Mouse (Mus musculus) kidney, adult 11 months (tissue): Measurements from ENCODE around the gene Nhsl1.
"Not testable (repeated sequence)": the region's sequence is repeated elsewhere in the genome, so short reads cannot be mapped to it uniquely, and the experiment has no call there.

Experiments used
- DNase-seq: peaks from one replicate; pipeline ENCODE4 v3.0.0; 2022

Nhsl1 gene

GRCm38 (mm10) chr10:18448896-18449295, 130.1 kb downstream of the Nhsl1 start:
- DNase-seq: not testable (repeated sequence)

DNA sequence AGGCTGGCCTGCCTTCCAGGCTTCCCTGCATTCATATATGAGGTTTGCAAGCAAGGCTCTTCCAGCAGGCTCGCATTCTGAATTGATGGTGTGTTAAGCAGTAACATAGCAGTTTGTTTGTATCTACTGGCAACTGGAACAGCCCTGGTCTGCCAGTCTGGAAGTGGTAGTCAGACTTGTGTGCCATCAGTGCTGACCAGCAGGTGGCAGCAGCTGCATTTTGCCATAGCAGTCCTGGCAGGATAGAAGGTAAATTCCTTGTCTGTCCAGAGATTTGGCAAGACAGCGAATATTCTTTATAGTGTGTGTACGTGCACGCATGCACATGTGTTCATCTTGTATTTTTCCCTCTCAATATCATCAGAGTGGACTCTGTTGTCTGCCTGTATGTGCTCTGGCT, 134.6 kb downstream of the Nhsl1 start:
- DNase-seq: peak; percentile 74

GRCm38 (mm10) chr10:18454161-18454560, 135.4 kb downstream of the Nhsl1 start:
- DNase-seq: no peak

DNA sequence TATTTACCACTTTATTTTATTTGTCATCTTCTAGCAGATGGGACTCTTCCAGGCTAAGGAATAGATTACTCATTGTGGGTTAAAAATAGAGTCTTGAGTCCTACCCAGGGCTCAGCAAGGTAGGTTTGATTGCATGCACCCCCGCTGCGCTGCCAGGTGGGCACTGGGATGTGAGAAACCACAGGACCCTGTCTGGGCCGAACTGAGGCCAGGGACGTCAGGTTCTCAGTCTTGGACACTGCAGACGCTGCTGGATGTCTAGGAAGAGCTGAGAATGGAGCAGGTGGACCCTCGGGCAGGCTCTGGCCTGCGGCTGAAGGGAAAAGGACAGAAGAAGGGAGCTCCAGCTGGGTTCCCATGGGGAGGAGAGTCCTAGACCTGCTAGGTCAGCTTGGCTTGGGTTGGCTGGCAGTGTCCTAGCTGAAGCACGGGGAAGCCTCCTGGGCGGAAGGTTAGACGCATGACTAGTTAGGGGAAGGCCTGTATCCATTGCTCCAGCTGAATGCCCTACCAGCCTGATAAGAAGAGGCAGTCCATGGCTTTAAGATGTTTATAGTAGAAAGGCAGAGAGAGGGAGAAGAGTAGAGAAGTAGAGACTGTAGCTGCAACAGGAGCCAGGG, 136.6 kb downstream of the Nhsl1 start:
- peak; percentile 27 for DNase-seq

DNA sequence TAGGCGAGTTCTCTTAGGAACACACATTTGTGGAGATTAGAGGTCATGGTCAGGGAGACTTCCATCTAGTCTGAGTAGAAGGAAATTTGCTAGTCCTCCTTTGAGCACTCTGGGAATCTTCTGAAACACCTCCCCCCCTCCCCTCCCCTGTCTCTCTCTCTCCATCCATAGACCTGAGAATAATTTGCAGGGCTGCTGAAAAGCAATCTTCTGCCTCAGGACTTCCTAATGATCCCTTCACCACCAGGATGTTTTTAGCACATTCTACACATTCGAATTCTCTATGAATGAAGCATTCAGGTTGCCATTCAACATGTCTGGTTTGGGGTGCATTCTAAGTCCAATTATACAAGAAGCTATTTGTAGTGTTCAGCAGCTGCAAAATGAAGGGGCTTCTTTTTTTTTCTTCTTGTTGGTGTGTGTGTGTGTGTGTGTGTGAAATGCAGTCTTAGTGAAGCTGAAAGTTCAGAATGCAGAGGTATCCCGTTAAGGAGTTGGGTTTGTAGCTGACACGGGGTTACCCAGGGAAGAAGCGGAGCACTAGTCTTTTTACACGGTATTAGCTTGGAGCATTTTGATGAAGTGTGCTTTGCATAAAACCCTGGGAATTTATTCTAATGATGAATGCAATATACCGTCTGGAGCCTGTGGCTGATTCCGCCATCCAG, 139.2 kb downstream of the Nhsl1 start:
- DNase-seq: no peak

DNA sequence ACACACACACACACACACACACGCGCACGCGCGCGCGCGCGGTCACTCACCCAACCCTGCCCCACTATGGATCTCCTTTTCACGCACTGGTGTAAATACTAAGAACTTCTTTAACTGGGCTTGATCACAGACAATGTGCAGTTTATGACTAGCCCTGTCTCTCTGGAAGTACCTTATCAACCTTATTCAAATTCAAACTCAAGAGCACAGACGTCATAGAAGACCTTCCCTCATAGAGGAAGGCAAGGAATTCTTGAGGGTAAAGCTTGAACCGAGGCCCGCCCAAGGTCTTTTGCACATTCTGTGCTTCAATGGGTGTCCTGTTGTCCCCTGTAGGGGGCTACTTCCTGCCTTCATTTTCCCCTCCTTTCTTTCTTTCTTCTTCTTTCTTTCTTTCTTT, 142.6 kb downstream of the Nhsl1 start:
- no peak for DNase-seq

DNA sequence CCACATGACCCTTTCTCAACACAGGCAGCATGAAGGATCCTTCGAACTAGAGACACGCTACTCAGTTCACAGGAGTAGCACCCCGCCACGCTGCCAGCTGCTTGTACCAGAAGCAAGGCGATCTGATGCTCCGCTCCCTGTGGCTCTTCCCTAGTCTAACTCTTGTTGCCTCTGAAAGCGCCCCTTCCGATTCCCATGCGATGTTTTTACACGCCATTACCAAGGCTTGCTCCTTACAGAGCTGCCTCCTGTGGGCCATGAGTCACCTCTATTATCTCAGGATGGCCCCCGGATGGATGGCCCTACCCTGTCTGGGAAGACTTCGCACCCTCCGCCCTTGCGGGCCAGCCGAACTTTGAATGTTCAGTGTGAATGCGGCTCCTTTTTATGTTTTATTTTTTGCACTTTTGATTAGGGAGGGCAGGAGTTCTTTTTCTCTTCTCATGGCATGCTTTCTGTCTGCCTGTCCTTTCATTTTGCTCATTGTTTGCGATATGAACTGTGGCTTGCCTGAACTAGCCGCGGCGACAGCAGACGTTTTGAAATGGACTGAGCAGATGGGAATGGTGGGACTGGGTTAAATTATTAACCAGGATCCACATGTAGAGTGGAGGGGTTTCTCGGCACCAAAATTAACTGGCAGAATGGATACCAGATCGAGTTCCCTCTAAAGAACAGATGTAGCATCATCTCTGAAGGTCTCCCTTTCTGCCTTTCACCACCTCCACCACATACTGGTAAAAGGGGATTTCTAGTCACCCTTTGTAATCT, 144.5 kb downstream of the Nhsl1 start:
- DNase-seq: no peak

DNA sequence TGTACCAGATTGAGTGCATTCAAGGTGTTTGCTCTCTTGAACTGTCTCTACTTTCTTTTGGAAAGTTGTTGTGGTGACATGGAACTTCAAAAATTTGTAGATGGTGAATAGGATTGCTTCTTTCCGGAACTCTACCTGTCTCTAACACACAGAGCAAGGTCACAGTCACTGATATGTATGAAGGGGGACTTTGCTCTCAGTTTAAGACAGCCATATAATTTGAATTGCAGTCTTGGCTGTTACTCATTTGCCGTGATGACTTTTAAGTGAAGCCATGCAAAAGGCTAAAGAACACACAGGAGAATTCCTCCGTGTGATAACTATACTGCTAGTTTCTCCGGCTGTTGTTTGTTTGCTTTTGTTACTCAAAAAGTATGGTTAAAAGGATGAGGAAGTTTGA, 149.6 kb downstream of the Nhsl1 start:
- no peak for DNase-seq

GRCm38 (mm10) chr10:18469279-18470135, 150.7 kb downstream of the Nhsl1 start:
- DNase-seq: peak; percentile 65

- DNase-seq: no peak
Observed at GRCm38 (mm10) chr10:18470351-18471060, 151.7 kb downstream of the Nhsl1 start.

DNA sequence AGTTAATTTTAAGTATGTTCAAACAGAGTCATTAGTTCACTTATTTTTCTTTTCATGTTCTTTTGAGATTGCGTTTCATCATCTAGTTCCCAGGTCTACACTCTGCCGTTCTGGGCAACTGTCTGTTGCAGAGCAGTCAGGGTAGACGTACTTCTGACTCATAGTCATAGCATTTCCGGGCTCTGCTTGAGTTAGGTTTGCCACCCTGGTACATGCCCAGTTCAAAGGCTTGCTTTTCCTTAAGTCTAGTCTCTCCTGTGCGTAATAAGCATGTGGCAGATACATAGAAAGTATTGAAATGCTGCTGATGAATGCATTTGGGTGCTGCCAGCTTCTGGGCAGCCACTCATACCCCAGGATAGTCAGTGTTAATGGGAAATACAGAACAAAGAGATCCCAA, 152.9 kb downstream of the Nhsl1 start:
- no peak for DNase-seq

- no peak for DNase-seq
Observed at GRCm38 (mm10) chr10:18475126-18475525, 156.3 kb downstream of the Nhsl1 start.

- DNase-seq: no peak
Observed at GRCm38 (mm10) chr10:18478294-18478693, 159.5 kb downstream of the Nhsl1 start.

DNA sequence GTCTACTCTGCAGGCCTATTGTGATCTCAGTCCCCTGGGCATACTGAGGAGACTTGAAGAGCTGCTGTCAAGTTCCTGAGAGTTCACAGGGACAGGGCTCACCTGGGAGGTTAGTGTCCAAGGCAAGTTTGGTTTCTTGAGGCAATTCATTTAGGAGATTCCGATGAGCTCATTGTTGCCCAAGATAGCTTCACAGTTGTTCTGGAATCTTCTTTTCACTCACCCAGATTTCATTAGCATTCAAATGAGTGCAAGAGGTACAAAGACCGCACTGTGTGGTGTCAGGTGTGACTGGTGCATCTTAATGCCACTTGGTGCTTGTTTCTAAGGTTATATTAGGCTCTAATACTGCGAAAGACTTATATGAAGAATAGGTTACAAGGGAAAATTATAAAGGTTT, 160.5 kb downstream of the Nhsl1 start:
- DNase-seq: peak; percentile 27

- no peak for DNase-seq
Observed at GRCm38 (mm10) chr10:18480836-18481235, 162.1 kb downstream of the Nhsl1 start.

GRCm38 (mm10) chr10:18482558-18483141, 163.9 kb downstream of the Nhsl1 start:
- DNase-seq: no peak

DNA sequence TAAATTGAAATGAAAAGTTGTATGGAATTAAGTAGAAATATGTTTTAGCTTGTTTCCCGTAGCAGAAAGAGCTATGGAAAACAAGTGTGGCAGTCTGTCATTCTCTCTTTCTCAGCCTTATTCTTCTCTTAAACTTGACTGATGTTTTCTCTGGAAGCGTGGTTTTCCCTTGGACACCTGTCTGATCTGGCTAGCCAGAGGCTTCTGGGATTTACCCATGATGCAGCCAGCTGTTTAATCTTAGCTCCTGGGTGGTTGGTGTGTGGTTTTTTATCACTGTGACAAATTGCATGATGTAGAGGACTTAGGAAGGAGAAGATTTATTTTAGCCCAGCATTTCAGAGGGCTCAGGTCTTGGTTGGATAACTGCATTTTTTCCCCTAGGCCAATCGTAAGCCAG, 164.9 kb downstream of the Nhsl1 start:
- DNase-seq: no peak

DNA sequence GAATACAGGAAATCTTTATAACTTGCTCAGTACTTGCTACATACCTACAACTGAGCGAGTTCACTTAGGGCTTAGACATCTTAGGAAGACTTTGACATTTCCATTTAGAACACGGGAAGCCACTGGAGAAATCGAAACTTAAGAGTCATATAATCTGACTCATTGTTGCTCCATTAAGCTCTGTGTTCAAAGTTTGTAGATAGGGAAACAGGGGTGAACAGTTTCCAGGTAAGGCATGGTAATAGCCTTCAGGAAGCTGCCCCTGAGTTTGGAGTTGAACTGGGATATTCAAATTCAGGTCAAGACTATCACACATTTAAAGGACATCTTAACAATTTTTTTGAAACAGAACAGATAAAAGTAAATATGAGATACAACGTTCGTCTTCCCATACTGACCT, 165.9 kb downstream of the Nhsl1 start:
- DNase-seq: no peak

DNA sequence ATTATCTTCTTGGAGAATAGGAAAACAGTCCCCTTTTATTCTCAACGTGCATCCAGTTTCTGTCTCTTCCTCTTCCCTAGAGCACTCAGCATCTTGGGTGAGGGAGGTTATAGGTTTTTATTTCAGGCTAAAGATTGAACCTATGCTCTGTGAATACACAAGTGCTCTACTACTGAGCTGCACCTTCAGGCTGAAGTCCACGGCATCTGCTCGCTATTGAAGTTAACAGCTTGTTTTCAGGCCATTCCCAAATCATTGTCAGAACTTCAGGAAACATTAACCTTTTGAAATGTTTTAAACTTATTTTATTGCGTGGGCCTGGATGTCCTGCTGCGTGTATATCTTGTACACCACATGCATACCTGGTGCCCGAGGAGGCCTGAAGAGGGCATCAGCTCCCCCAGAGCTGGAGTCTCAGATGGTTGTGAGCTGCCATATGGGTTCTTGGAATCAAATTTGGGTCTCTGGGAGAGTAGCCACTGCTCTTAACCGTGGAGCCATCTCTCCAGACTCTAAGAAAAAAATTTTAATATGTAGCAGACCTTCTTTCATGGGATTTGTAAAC, 169.5 kb downstream of the Nhsl1 start:
- DNase-seq: peak; percentile 63

- DNase-seq: no peak
Observed at GRCm38 (mm10) chr10:18489936-18490335, 171.2 kb downstream of the Nhsl1 start.

- DNase-seq: no peak
Observed at GRCm38 (mm10) chr10:18491952-18492351, 173.2 kb downstream of the Nhsl1 start.
